Mouse (Mus musculus): ENCODE data around the gene Fads6. TPM values are rescaled to one million over a fixed set of nuclear protein-coding genes. Genes with fewer than 3 reads are reported as not detected.

The Fads6 gene
- total RNA-seq, 1 experiment: 2.1 TPM

DNA sequence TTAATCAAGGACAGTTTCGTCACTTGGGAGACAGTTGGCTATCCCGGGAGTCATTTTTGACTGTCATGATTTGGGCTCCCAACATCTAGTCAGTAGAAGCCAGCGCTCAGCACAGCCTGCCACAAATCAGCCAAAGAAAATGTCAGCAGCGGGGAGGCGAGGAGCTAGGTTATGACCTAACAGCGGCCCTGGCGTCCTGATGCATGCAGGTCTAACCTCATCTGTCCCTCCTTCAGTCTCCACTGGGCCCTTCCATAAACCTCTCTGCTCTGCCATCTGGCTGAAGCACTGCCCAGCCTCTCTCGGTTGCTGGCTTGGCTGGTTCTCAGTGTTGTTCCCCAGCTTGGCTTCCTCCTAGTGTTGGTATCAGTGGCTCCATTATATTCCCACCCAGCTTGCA is 15.2 kb downstream of the Fads6 start:
- in situ Hi-C loops (cut with MboI; ENCODE audit: low sequenced_read_pairs in 2 of 2, unreplicated experiment in 2 of 2): no loop called here
- Histone ChIP-seq H3K36me3 (ENCODE audit: control insufficient read depth, insufficient read depth, low read length, poor library complexity, severe bottlenecking) (no peaks in the 10 kb centered on the region), H3K4me1 (ENCODE audit: control insufficient read depth in 2 of 2, insufficient read depth in 2 of 2, low read length in 2 of 2, poor library complexity in 1 of 2) (peaks cover 0 to 4% of the 10 kb centered on the region in 2 experiments; a peak in 2 of 4 replicates), H3K9ac (ENCODE audit: insufficient read depth, low read depth, low read length, poor library complexity, severe bottlenecking) (no peak overlapping the region), H3K9me3 (ENCODE audit: control insufficient read depth, insufficient read depth, low read depth, low read length) (no peaks in the 10 kb centered on the region), H3K27ac (ENCODE audit: insufficient read depth, low read depth, low read length, poor library complexity, severe bottlenecking) (no peak overlapping the region), H3K4me3 (ENCODE audit: insufficient read depth in 1 of 2, low read depth in 1 of 2, low read length in 2 of 2, poor library complexity in 1 of 2, severe bottlenecking in 1 of 2) (no peak overlapping the region)
- DNase-seq (ENCODE audit: low read depth, low spot score): no peak
- TF ChIP-seq ZNF384 (IDR thresholded peaks at IDR 0.05; ENCODE audit: low read depth, low read length) (no peak), CHD2 (IDR thresholded peaks at IDR 0.05; ENCODE audit: low read depth, low read length) (no peak), HCFC1 (IDR thresholded peaks at IDR 0.05; ENCODE audit: borderline replicate concordance, insufficient read depth, low read length) (no peak), MAFK (IDR thresholded peaks at IDR 0.05; ENCODE audit: insufficient read depth, low read depth, low read length) (no peak), ZC3H11A (IDR thresholded peaks at IDR 0.05; ENCODE audit: borderline replicate concordance, low read depth, low read length) (no peak)

DNA sequence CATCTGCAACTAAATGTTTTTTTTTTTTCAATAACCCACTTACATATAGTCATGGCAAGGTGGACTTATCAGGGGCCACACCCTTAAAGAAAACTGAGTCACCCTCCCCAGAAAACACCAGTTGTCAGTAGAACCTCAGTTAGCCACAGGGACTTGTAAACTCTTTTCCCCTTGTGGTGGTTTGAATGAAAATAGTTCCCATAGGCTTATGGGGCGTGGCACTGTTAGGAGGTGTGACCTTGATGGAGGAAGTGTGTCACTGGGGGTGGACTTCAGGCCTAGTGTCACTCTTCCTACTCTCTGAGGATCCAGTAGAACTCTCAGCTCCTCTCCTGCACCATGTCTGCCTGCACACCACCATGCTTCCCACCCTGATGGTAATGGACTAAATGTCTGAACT is 17.7 kb downstream of the Fads6 start:
- Histone ChIP-seq H3K4me1 (ENCODE audit: control insufficient read depth in 2 of 2, insufficient read depth in 2 of 2, low read length in 2 of 2, poor library complexity in 1 of 2) (peaks cover 2% of the 10 kb centered on the region in 2 experiments; a peak in 3 of 4 replicates), H3K9me3 (ENCODE audit: control insufficient read depth, insufficient read depth, low read depth, low read length) (no peaks in the 10 kb centered on the region), H3K4me3 (ENCODE audit: insufficient read depth in 1 of 2, low read depth in 1 of 2, low read length in 2 of 2, poor library complexity in 1 of 2, severe bottlenecking in 1 of 2) (no peak overlapping the region), H3K36me3 (ENCODE audit: control insufficient read depth, insufficient read depth, low read length, poor library complexity, severe bottlenecking) (no peaks in the 10 kb centered on the region), H3K27ac (ENCODE audit: insufficient read depth, low read depth, low read length, poor library complexity, severe bottlenecking) (no peak overlapping the region), H3K9ac (ENCODE audit: insufficient read depth, low read depth, low read length, poor library complexity, severe bottlenecking) (no peak overlapping the region)
- in situ Hi-C loops (cut with MboI; ENCODE audit: low sequenced_read_pairs in 2 of 2, unreplicated experiment in 2 of 2): no loop called here
- no peak for DNase-seq (ENCODE audit: low read depth, low spot score)
- TF ChIP-seq CHD2 (IDR thresholded peaks at IDR 0.05; ENCODE audit: low read depth, low read length) (no peak), MAFK (IDR thresholded peaks at IDR 0.05; ENCODE audit: insufficient read depth, low read depth, low read length) (no peak), ZC3H11A (IDR thresholded peaks at IDR 0.05; ENCODE audit: borderline replicate concordance, low read depth, low read length) (no peak)

DNA sequence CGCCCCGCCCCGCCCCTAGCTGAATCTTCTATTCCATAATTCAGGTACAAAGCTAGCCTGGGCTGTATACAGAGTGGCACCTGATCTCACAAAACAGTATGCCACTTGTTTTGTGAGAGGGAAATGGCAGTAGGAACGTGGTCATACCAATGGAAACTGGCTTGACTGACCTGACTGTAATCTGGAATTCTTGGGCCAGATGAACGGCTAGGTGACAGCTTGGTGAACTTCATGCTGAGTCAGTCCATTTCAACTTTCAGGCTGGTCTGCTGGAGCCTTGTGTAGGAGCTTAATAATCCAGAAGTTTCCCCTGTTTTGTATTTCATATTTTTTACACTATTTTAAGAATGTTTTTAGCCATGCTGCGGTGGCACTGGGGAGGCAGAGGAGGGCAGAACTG is 19.3 kb downstream of the Fads6 start:
- no peak for DNase-seq (ENCODE audit: low read depth, low spot score)
- no peak overlapping the region for H3K9ac ChIP-seq (ENCODE audit: insufficient read depth, low read depth, low read length, poor library complexity, severe bottlenecking)
- no peaks in the 10 kb centered on the region for H3K9me3 ChIP-seq (ENCODE audit: control insufficient read depth, insufficient read depth, low read depth, low read length)
- H3K27ac ChIP-seq (ENCODE audit: insufficient read depth, low read depth, low read length, poor library complexity, severe bottlenecking): no peak overlapping the region
- H3K4me3 ChIP-seq (ENCODE audit: insufficient read depth in 1 of 2, low read depth in 1 of 2, low read length in 2 of 2, poor library complexity in 1 of 2, severe bottlenecking in 1 of 2): no peak overlapping the region
- no peaks in the 10 kb centered on the region for H3K36me3 ChIP-seq (ENCODE audit: control insufficient read depth, insufficient read depth, low read length, poor library complexity, severe bottlenecking)
- H3K4me1 ChIP-seq (ENCODE audit: control insufficient read depth in 2 of 2, insufficient read depth in 2 of 2, low read length in 2 of 2, poor library complexity in 1 of 2): peaks cover 2% of the 10 kb centered on the region in 2 experiments; a peak in 3 of 4 replicates
- in situ Hi-C loops (cut with MboI; ENCODE audit: low sequenced_read_pairs in 2 of 2, unreplicated experiment in 2 of 2): no loop called here
- no peak for TF ChIP-seq MAFK (IDR thresholded peaks at IDR 0.05; ENCODE audit: insufficient read depth, low read depth, low read length)

DNA sequence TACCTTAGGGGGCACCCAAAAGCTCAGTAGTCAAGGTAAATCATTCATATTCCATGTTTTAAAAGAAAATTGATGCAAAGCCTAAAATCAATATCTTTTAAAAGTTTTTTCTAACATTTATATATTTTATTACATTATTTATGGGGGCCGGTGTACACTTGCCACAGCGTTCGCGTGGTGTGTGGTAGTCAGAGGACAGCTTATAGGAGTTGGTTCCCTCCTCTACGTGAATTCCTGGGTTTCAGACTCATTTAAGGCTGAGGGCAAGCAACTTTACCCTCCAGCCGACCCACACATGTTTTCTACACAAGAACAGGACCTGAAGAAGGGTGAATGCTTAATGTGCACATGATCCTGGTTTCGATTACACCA is 19.9 kb downstream of the Fads6 start:
- Histone ChIP-seq H3K9me3 (ENCODE audit: control insufficient read depth, insufficient read depth, low read depth, low read length) (no peaks in the 10 kb centered on the region), H3K27ac (ENCODE audit: insufficient read depth, low read depth, low read length, poor library complexity, severe bottlenecking) (no peak overlapping the region), H3K4me3 (ENCODE audit: insufficient read depth in 1 of 2, low read depth in 1 of 2, low read length in 2 of 2, poor library complexity in 1 of 2, severe bottlenecking in 1 of 2) (peak overlapping the region; percentile 77 to 96), H3K9ac (ENCODE audit: insufficient read depth, low read depth, low read length, poor library complexity, severe bottlenecking) (peak overlapping the region; percentile 61; the same call in 1 of the 2 replicates), H3K36me3 (ENCODE audit: control insufficient read depth, insufficient read depth, low read length, poor library complexity, severe bottlenecking) (no peaks in the 10 kb centered on the region), H3K4me1 (ENCODE audit: control insufficient read depth in 2 of 2, insufficient read depth in 2 of 2, low read length in 2 of 2, poor library complexity in 1 of 2) (peaks cover 2% of the 10 kb centered on the region in 2 experiments; a peak in 3 of 4 replicates)
- in situ Hi-C loops (cut with MboI; ENCODE audit: low sequenced_read_pairs in 2 of 2, unreplicated experiment in 2 of 2): no loop called here
- DNase-seq (ENCODE audit: low read depth, low spot score): no peak
- TF ChIP-seq ZNF384 (IDR thresholded peaks at IDR 0.05; ENCODE audit: low read depth, low read length) (no peak), HCFC1 (IDR thresholded peaks at IDR 0.05; ENCODE audit: borderline replicate concordance, insufficient read depth, low read length) (no peak), CHD2 (IDR thresholded peaks at IDR 0.05; ENCODE audit: low read depth, low read length) (no peak), MAFK (IDR thresholded peaks at IDR 0.05; ENCODE audit: insufficient read depth, low read depth, low read length) (no peak), ZC3H11A (IDR thresholded peaks at IDR 0.05; ENCODE audit: borderline replicate concordance, low read depth, low read length) (no peak)
